Mouse (Mus musculus): ENCODE results near the gene Fam107a.

- TF ChIP-seq CTCF (IDR thresholded peaks at IDR 0.05; ENCODE audit: low read depth) (no peak), EP300 (IDR thresholded peaks at IDR 0.05; ENCODE audit: low read depth) (no peak)
Observed at GRCm38 (mm10) chr14:8264378-8264777, 53.4 kb downstream of the Fam107a start.

Measured in liver, postnatal 0 days (tissue).